Mouse (Mus musculus): ENCODE results near the gene Cacnb1. TPM values are rescaled to one million over a fixed set of nuclear protein-coding genes. Genes with fewer than 3 reads are reported as not detected.

Cacnb1 gene
- polyA plus RNA-seq, 1 experiment, result 25.6 TPM

GRCm38 (mm10) chr11:98052989-98053834, 30.4 kb upstream of the Cacnb1 start, which contains the start of gene Stac2:
Gene Stac2, minus strand, starts transcription at chr11:98053462.
- 3% methylated on average over 48 of the region's 48 CpGs for WGBS
- peaks cover 8% of the 10 kb centered on the region; the same call in 1 of the 2 replicates for H3K4me1 ChIP-seq (ENCODE audit: control insufficient read depth, insufficient read depth, low read length)
- H3K4me3 ChIP-seq (replicated peaks; ENCODE audit: extremely low read depth, low read depth, low read length), result peak within 1 kb of the TSS; percentile 2
- TF ChIP-seq CTCF (IDR thresholded peaks at IDR 0.05; ENCODE audit: insufficient read depth, low read length), result no peak
- no peak for TF ChIP-seq POLR2A (IDR thresholded peaks at IDR 0.05; ENCODE audit: borderline replicate concordance, extremely low read depth, low read depth, low read length)
- peak; percentile 53 for DNase-seq

- no peak for DNase-seq
- Histone ChIP-seq H3K4me3 (replicated peaks; ENCODE audit: extremely low read depth, low read depth, low read length) (no peak overlapping the region), H3K4me1 (ENCODE audit: control insufficient read depth, insufficient read depth, low read length) (peaks cover 8% of the 10 kb centered on the region; the same call in 1 of the 2 replicates)
- 1% methylated on average over 83 of the region's 83 CpGs for WGBS
- TF ChIP-seq POLR2A (IDR thresholded peaks at IDR 0.05; ENCODE audit: borderline replicate concordance, extremely low read depth, low read depth, low read length) (no peak), CTCF (IDR thresholded peaks at IDR 0.05; ENCODE audit: insufficient read depth, low read length) (no peak)
Observed at GRCm38 (mm10) chr11:98052129-98052988, 29.5 kb upstream of the Cacnb1 start.

- 9% methylated on average over 12 of the region's 12 CpGs for WGBS
- peaks cover 8% of the 10 kb centered on the region; the same call in 1 of the 2 replicates for H3K4me1 ChIP-seq (ENCODE audit: control insufficient read depth, insufficient read depth, low read length)
- TF ChIP-seq POLR2A (IDR thresholded peaks at IDR 0.05; ENCODE audit: borderline replicate concordance, extremely low read depth, low read depth, low read length) (no peak), CTCF (IDR thresholded peaks at IDR 0.05; ENCODE audit: insufficient read depth, low read length) (no peak)
- no peak for DNase-seq
- H3K4me3 ChIP-seq (replicated peaks; ENCODE audit: extremely low read depth, low read depth, low read length), result no peak overlapping the region
Observed at GRCm38 (mm10) chr11:98051611-98052128, 28.8 kb upstream of the Cacnb1 start.

GRCm38 (mm10) chr11:98050940-98051339, 28.1 kb upstream of the Cacnb1 start:
- H3K4me1 ChIP-seq (ENCODE audit: control insufficient read depth, insufficient read depth, low read length), result peaks cover 8% of the 10 kb centered on the region; the same call in 1 of the 2 replicates
- TF ChIP-seq POLR2A (IDR thresholded peaks at IDR 0.05; ENCODE audit: borderline replicate concordance, extremely low read depth, low read depth, low read length) (no peak), CTCF (IDR thresholded peaks at IDR 0.05; ENCODE audit: insufficient read depth, low read length) (no peak)
- H3K4me3 ChIP-seq (replicated peaks; ENCODE audit: extremely low read depth, low read depth, low read length), result no peak overlapping the region
- DNase-seq, result no peak
- 24% methylated on average over 2 of the region's 2 CpGs for WGBS

- WGBS, result 29% methylated on average over 2 of the region's 2 CpGs
- TF ChIP-seq CTCF (IDR thresholded peaks at IDR 0.05; ENCODE audit: insufficient read depth, low read length) (no peak), POLR2A (IDR thresholded peaks at IDR 0.05; ENCODE audit: borderline replicate concordance, extremely low read depth, low read depth, low read length) (no peak)
- no peak for DNase-seq
- Histone ChIP-seq H3K4me1 (ENCODE audit: control insufficient read depth, insufficient read depth, low read length) (peaks cover 8% of the 10 kb centered on the region; the same call in 1 of the 2 replicates), H3K4me3 (replicated peaks; ENCODE audit: extremely low read depth, low read depth, low read length) (no peak overlapping the region)
Observed at GRCm38 (mm10) chr11:98050520-98050815, 27.6 kb upstream of the Cacnb1 start.

- no peak for DNase-seq
- TF ChIP-seq CTCF (IDR thresholded peaks at IDR 0.05; ENCODE audit: insufficient read depth, low read length) (no peak), POLR2A (IDR thresholded peaks at IDR 0.05; ENCODE audit: borderline replicate concordance, extremely low read depth, low read depth, low read length) (no peak)
- H3K4me1 ChIP-seq (ENCODE audit: control insufficient read depth, insufficient read depth, low read length), result peaks cover 8% of the 10 kb centered on the region; the same call in 1 of the 2 replicates
- WGBS, result 55% methylated on average over 14 of the region's 14 CpGs
- H3K4me3 ChIP-seq (replicated peaks; ENCODE audit: extremely low read depth, low read depth, low read length), result no peak overlapping the region
Observed at GRCm38 (mm10) chr11:98049672-98050519, 27.1 kb upstream of the Cacnb1 start.

GRCm38 (mm10) chr11:98047745-98048144, 24.9 kb upstream of the Cacnb1 start:
- TF ChIP-seq CTCF (IDR thresholded peaks at IDR 0.05; ENCODE audit: insufficient read depth, low read length), result no peak
- no peak for TF ChIP-seq POLR2A (IDR thresholded peaks at IDR 0.05; ENCODE audit: borderline replicate concordance, extremely low read depth, low read depth, low read length)
- DNase-seq, result no peak
- no peak overlapping the region for H3K4me3 ChIP-seq (replicated peaks; ENCODE audit: extremely low read depth, low read depth, low read length)
- 0 out of 2 replicates have a peak, but pooled peaks cover 4% of the 10 kb centered on the region for H3K4me1 ChIP-seq (ENCODE audit: control insufficient read depth, insufficient read depth, low read length)
- WGBS, result 79% methylated on average over 4 of the region's 4 CpGs

GRCm38 (mm10) chr11:98046466-98046865, 23.6 kb upstream of the Cacnb1 start:
- TF ChIP-seq CTCF (IDR thresholded peaks at IDR 0.05; ENCODE audit: insufficient read depth, low read length), result no peak
- no peak for TF ChIP-seq POLR2A (IDR thresholded peaks at IDR 0.05; ENCODE audit: borderline replicate concordance, extremely low read depth, low read depth, low read length)
- DNase-seq, result no peak

More at GRCm38 (mm10) chr11:98046466-98046865, 23.6 kb upstream of the Cacnb1 start:
- Histone ChIP-seq H3K4me3 (replicated peaks; ENCODE audit: extremely low read depth, low read depth, low read length) (no peak overlapping the region), H3K4me1 (ENCODE audit: control insufficient read depth, insufficient read depth, low read length) (no peaks in the 10 kb centered on the region)
- WGBS, result 81% methylated on average over 1 of the region's 1 CpGs

Measured in lung, adult 2 months (tissue).